Mouse (Mus musculus): ENCODE measurements around the gene Ccno. TPM values are rescaled to one million over a fixed set of nuclear protein-coding genes. Genes with fewer than 3 reads are reported as not detected.

Gene Ccno
- polyA plus RNA-seq, 1 experiment from 2014 or later, result 5.3 TPM

DNA sequence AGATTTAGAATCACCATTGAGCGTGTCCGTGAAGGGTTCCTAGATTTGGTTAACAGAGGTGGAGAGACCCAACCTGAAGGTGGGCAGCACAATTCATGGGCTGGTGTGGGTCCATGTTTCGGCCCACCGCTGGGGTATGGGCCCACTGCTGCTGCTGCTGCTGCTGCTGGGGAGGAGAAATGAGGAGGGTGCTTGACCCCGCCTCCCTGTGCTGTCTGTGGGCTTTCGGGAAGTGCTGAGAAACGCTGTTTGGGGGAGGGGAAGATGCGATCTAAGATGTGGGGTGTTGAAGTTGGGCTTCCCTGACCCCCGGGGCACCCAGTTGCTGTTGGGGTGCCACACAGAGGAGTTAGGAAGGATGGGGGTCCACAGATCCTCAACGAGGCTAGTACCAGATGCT is 10.9 kb upstream of the Ccno start:
- Histone ChIP-seq H3K9ac (ENCODE audit: low read length) (no peak overlapping the region), H3K4me1 (replicated peaks; ENCODE audit: control insufficient read depth, insufficient read depth, low read length) (no peaks in the 10 kb centered on the region), H3K9me3 (ENCODE audit: control insufficient read depth, low read length) (no peaks in the 10 kb centered on the region), H3K36me3 (ENCODE audit: control insufficient read depth, insufficient read depth, low read length) (no peaks in the 10 kb centered on the region), H3K4me2 (ENCODE audit: low read depth, low read length, severe bottlenecking) (no peak overlapping the region), H3K27ac (ENCODE audit: low read depth, low read length) (no peak overlapping the region), H3K27me3 (ENCODE audit: control insufficient read depth, insufficient read depth, low read length) (peaks cover 2% of the 10 kb centered on the region; the same call in 1 of the 2 replicates), H3K4me3 (ENCODE audit: low read depth, low read length) (no peak overlapping the region)
- DNase-seq (ENCODE audit: low spot score) (no peak), ATAC-seq (replicated peaks; ENCODE audit: low FRiP score) (no peak)
- WGBS, result 45% methylated on average over 10 of the region's 10 CpGs

- peaks cover 26% of the 10 kb centered on the region for H3K4me1 ChIP-seq (replicated peaks; ENCODE audit: control insufficient read depth, insufficient read depth, low read length)
- peak overlapping the region; percentile 7; the same call in 1 of the 2 replicates for H3K4me3 ChIP-seq (ENCODE audit: low read depth, low read length)
- H3K4me2 ChIP-seq (ENCODE audit: low read depth, low read length, severe bottlenecking), result peak overlapping the region; percentile 92
- no peaks in the 10 kb centered on the region for H3K36me3 ChIP-seq (ENCODE audit: control insufficient read depth, insufficient read depth, low read length)
- WGBS, result 2% methylated on average over 18 of the region's 18 CpGs
- no peak overlapping the region; the same call in 1 of the 2 replicates for H3K9ac ChIP-seq (ENCODE audit: low read length)
- H3K9me3 ChIP-seq (ENCODE audit: control insufficient read depth, low read length), result no peaks in the 10 kb centered on the region
- ATAC-seq (replicated peaks; ENCODE audit: low FRiP score) (peak; percentile 62), DNase-seq (ENCODE audit: low spot score) (peak; percentile 63)
- no peak overlapping the region for H3K27ac ChIP-seq (ENCODE audit: low read depth, low read length)
- peaks cover 49% of the 10 kb centered on the region for H3K27me3 ChIP-seq (ENCODE audit: control insufficient read depth, insufficient read depth, low read length)
Measured at GRCm38 (mm10) chr13:112985605-112986450, 1.8 kb upstream of the Ccno start.

- under 1% methylated on average over 17 of the region's 17 CpGs for WGBS
- Histone ChIP-seq H3K36me3 (ENCODE audit: control insufficient read depth, insufficient read depth, low read length) (no peaks in the 10 kb centered on the region), H3K4me1 (replicated peaks; ENCODE audit: control insufficient read depth, insufficient read depth, low read length) (peaks cover 26% of the 10 kb centered on the region), H3K27ac (ENCODE audit: low read depth, low read length) (no peak overlapping the region), H3K9me3 (ENCODE audit: control insufficient read depth, low read length) (no peaks in the 10 kb centered on the region), H3K4me3 (ENCODE audit: low read depth, low read length) (peak overlapping the region; percentile 7; the same call in 1 of the 2 replicates), H3K4me2 (ENCODE audit: low read depth, low read length, severe bottlenecking) (peak overlapping the region; percentile 92), H3K9ac (ENCODE audit: low read length) (no peak overlapping the region), H3K27me3 (ENCODE audit: control insufficient read depth, insufficient read depth, low read length) (peaks cover 55% of the 10 kb centered on the region)
- no peak for DNase-seq (ENCODE audit: low spot score)
- no peak for ATAC-seq (replicated peaks; ENCODE audit: low FRiP score)
Measured at GRCm38 (mm10) chr13:112986451-112986950, 1.1 kb upstream of the Ccno start.

DNA sequence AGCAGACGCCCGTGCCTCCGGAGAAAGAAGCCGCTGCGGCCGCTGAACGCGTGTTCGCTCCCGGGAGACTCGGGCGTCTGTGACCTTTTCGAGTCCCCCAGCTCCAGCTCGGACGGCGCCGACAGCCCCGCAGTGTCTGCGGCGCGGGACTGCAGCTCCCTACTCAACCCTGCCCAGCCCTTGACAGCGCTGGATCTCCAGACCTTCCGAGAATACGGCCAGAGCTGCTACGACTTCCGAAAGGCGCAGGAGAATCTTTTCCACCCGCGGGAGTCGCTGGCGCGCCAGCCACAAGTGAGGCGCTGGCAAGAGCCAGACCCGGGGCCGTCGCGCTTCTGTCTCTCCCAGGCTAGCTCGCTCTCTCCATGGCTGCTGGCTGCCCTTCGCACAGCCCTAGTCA is 389 bp downstream of the Ccno start:
- peak overlapping the region; percentile 37 for H3K9ac ChIP-seq (ENCODE audit: low read length)
- WGBS, result under 1% methylated on average over 39 of the region's 39 CpGs
- peak overlapping the region; percentile 92 for H3K4me2 ChIP-seq (ENCODE audit: low read depth, low read length, severe bottlenecking)
- ATAC-seq (replicated peaks; ENCODE audit: low FRiP score), result peak; percentile 35
- H3K4me1 ChIP-seq (replicated peaks; ENCODE audit: control insufficient read depth, insufficient read depth, low read length), result peaks cover 26% of the 10 kb centered on the region
- H3K27ac ChIP-seq (ENCODE audit: low read depth, low read length), result no peak overlapping the region
- H3K27me3 ChIP-seq (ENCODE audit: control insufficient read depth, insufficient read depth, low read length), result peaks cover 64% of the 10 kb centered on the region
- H3K36me3 ChIP-seq (ENCODE audit: control insufficient read depth, insufficient read depth, low read length), result no peaks in the 10 kb centered on the region
- no peaks in the 10 kb centered on the region for H3K9me3 ChIP-seq (ENCODE audit: control insufficient read depth, low read length)
- no peak for DNase-seq (ENCODE audit: low spot score)
- peak overlapping the region; percentile 43 for H3K4me3 ChIP-seq (ENCODE audit: low read depth, low read length)

DNA sequence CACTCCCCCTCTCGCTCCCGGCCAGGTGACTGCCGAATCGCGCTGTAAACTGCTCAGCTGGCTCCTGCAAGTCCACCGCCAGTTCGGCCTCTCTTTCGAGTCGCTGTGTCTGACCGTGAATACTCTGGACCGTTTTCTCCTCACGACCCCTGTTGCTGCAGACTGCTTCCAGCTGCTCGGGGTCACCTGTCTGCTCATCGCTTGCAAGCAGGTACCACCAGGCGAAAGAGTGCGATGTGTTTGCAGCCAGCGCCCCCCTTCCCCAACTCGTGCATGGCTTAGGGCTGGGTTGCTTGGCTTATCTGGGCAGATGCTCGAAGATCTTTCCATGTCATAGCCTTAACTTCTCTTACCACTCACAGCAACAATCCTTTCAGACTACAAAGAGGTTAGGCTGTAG is 1.3 kb downstream of the Ccno start:
- Histone ChIP-seq H3K4me1 (replicated peaks; ENCODE audit: control insufficient read depth, insufficient read depth, low read length) (peaks cover 31% of the 10 kb centered on the region), H3K9ac (ENCODE audit: low read length) (no peak overlapping the region), H3K27me3 (ENCODE audit: control insufficient read depth, insufficient read depth, low read length) (peaks cover 73% of the 10 kb centered on the region), H3K27ac (ENCODE audit: low read depth, low read length) (no peak overlapping the region), H3K36me3 (ENCODE audit: control insufficient read depth, insufficient read depth, low read length) (no peaks in the 10 kb centered on the region), H3K9me3 (ENCODE audit: control insufficient read depth, low read length) (no peaks in the 10 kb centered on the region), H3K4me2 (ENCODE audit: low read depth, low read length, severe bottlenecking) (peak overlapping the region; percentile 92; the same call in 1 of the 2 replicates), H3K4me3 (ENCODE audit: low read depth, low read length) (peak overlapping the region; percentile 43; the same call in 1 of the 2 replicates)
- WGBS, result under 1% methylated on average over 19 of the region's 19 CpGs
- no peak for ATAC-seq (replicated peaks; ENCODE audit: low FRiP score)
- peak; percentile 65 for DNase-seq (ENCODE audit: low spot score)

GRCm38 (mm10) chr13:112989541-112989940 is 1.9 kb downstream of the Ccno start:
- H3K9ac ChIP-seq (ENCODE audit: low read length), result no peak overlapping the region
- DNase-seq (ENCODE audit: low spot score) (peak; percentile 64), ATAC-seq (replicated peaks; ENCODE audit: low FRiP score) (no peak)
- WGBS, result 1% methylated on average over 23 of the region's 23 CpGs
- H3K4me2 ChIP-seq (ENCODE audit: low read depth, low read length, severe bottlenecking), result no peak overlapping the region
- H3K4me3 ChIP-seq (ENCODE audit: low read depth, low read length), result no peak overlapping the region
- H3K36me3 ChIP-seq (ENCODE audit: control insufficient read depth, insufficient read depth, low read length), result no peaks in the 10 kb centered on the region
- H3K4me1 ChIP-seq (replicated peaks; ENCODE audit: control insufficient read depth, insufficient read depth, low read length), result peaks cover 35% of the 10 kb centered on the region
- H3K27me3 ChIP-seq (ENCODE audit: control insufficient read depth, insufficient read depth, low read length), result peaks cover 75% of the 10 kb centered on the region
- no peaks in the 10 kb centered on the region for H3K9me3 ChIP-seq (ENCODE audit: control insufficient read depth, low read length)
- no peak overlapping the region for H3K27ac ChIP-seq (ENCODE audit: low read depth, low read length)

DNA sequence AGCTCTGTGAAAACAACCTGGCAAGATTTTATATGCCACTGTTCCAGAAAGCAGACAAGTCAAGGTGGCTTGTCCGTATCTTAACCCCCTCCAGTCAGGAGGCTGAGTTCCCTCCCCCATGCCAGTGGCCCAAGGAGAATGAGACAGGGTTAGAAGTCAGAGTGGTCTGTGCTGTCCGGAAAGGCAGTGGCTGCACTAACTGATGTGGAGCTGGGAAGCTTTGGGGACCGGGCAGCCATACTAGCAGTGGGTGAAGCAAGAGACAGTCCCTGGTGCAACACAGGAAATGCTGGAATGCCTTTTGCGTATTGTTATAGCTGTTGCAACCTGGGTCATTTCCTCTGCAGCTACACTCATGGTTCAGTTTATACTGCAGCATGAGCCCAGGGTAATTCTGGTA is 2.7 kb downstream of the Ccno start:
- no peak overlapping the region for H3K4me3 ChIP-seq (ENCODE audit: low read depth, low read length)
- 18% methylated on average over 4 of the region's 4 CpGs for WGBS
- no peaks in the 10 kb centered on the region for H3K9me3 ChIP-seq (ENCODE audit: control insufficient read depth, low read length)
- peaks cover 82% of the 10 kb centered on the region for H3K27me3 ChIP-seq (ENCODE audit: control insufficient read depth, insufficient read depth, low read length)
- DNase-seq (ENCODE audit: low spot score) (no peak), ATAC-seq (replicated peaks; ENCODE audit: low FRiP score) (no peak)
- H3K36me3 ChIP-seq (ENCODE audit: control insufficient read depth, insufficient read depth, low read length), result no peaks in the 10 kb centered on the region
- no peak overlapping the region for H3K27ac ChIP-seq (ENCODE audit: low read depth, low read length)
- H3K4me2 ChIP-seq (ENCODE audit: low read depth, low read length, severe bottlenecking), result no peak overlapping the region
- H3K9ac ChIP-seq (ENCODE audit: low read length), result no peak overlapping the region
- peaks cover 35% of the 10 kb centered on the region for H3K4me1 ChIP-seq (replicated peaks; ENCODE audit: control insufficient read depth, insufficient read depth, low read length)

DNA sequence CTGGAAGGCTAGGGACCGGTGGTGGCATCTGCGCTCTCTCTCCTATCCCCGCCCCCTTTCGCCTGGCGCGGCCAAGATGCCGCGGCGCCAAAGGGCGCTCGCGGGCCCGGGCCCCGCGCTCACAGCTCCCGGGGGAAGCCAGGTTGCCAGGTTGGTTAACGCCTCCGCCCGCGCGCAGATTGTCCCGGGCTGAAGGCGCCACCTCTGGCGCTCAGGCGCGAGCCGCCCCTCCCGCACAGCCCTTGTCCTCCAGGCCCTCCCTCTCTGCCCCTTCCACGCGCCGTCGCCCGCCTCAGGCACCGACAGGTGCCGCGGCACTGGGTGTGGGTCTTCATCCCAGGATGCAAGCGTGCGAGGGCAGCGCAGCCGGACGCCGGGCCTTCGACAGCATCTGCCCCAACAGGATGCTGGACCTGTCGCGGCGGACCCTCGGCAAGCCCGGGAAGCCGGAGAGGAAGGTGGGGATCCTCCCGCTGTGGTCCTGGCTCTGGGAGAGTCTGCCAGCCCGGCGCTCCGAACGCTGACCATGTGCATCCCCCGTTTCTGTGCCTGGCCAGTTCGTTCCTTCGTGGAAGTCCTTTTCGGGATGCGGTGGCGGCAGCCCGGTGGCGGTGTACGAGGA is 6.0 kb downstream of the Ccno start, which contains the start of gene Mcidas:
Gene Mcidas, plus strand, starts transcription at position 315 of the 622 bp plus-strand sequence.
- peaks cover 90% of the 10 kb centered on the region for H3K27me3 ChIP-seq (ENCODE audit: control insufficient read depth, insufficient read depth, low read length)
- DNase-seq (ENCODE audit: low spot score) (peak; percentile 75), ATAC-seq (replicated peaks; ENCODE audit: low FRiP score) (peak; percentile 60)
- WGBS, result under 1% methylated on average over 63 of the region's 63 CpGs
- peak within 1 kb of the TSS; percentile 36 for H3K4me3 ChIP-seq (ENCODE audit: low read depth, low read length)
- no peak within 1 kb of the TSS for H3K27ac ChIP-seq (ENCODE audit: low read depth, low read length)
- H3K36me3 ChIP-seq (ENCODE audit: control insufficient read depth, insufficient read depth, low read length), result no peaks in the 10 kb centered on the region
- H3K9me3 ChIP-seq (ENCODE audit: control insufficient read depth, low read length), result no peaks in the 10 kb centered on the region
- H3K4me2 ChIP-seq (ENCODE audit: low read depth, low read length, severe bottlenecking), result peak within 1 kb of the TSS; percentile 84
- H3K4me1 ChIP-seq (replicated peaks; ENCODE audit: control insufficient read depth, insufficient read depth, low read length), result peaks cover 12% of the 10 kb centered on the region
- H3K9ac ChIP-seq (ENCODE audit: low read length), result 0 out of 2 replicates have a peak within 1 kb of the TSS, but pooled peaks have one; percentile 16

Measured in forebrain, embryonic 11.5 days (tissue).